Mouse (Mus musculus): Measurements from ENCODE around the gene 2010109A12Rik. TPM values are rescaled to one million over a fixed set of nuclear protein-coding genes. Genes with fewer than 3 reads are reported as not detected.

2010109A12Rik gene
- total and polyA plus RNA-seq, 2 experiments from 2014 or later: 0.71 TPM; not detected in 1

DNA sequence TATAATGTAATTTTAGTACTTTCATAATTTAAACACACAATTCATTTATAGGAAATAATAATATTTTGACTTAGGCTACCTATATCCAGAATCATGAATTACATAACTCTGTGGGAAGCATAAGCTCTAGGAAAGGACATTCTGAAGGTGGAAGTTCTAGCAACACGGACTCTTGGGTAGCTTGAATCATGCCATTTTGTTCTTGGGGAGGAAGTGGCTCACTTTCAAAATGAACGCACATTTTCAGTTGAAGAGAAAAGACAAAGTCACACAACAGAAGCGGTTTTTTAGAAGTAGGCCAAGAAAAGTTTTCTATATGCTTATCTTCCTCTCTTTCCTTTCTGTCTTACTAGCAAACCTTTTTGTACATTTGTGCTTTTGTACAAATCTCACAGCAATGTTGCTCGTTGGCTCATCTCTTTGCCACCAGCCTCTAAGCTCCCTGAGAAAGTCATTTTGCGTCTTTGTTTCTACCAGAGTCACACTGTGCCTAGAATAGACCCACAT, 49.5 kb downstream of the 2010109A12Rik start:
- H3K4me2 ChIP-seq (ENCODE audit: low read depth, low read length): no peak overlapping the region
- no peak for ATAC-seq
- no peak for DNase-seq (ENCODE audit: low spot score)
- H3K27ac ChIP-seq: no peak overlapping the region
- no peaks in the 10 kb centered on the region for H3K4me1 ChIP-seq (ENCODE audit: insufficient read depth, low read length)
- H3K9me3 ChIP-seq (ENCODE audit: low read length): no peaks in the 10 kb centered on the region
- no peak for TF ChIP-seq CTCF (IDR thresholded peaks at IDR 0.05; ENCODE audit: low read depth)
- H3K4me3 ChIP-seq (ENCODE audit: low read length): no peak overlapping the region
- 82% methylated on average over 5 of the region's 5 CpGs for WGBS
- no peak overlapping the region for H3K9ac ChIP-seq (replicated peaks; ENCODE audit: low read length)
- no peaks in the 10 kb centered on the region for H3K27me3 ChIP-seq (ENCODE audit: insufficient read depth, low read length)
- no peaks in the 10 kb centered on the region for H3K36me3 ChIP-seq (ENCODE audit: insufficient read depth, low read length)

DNA sequence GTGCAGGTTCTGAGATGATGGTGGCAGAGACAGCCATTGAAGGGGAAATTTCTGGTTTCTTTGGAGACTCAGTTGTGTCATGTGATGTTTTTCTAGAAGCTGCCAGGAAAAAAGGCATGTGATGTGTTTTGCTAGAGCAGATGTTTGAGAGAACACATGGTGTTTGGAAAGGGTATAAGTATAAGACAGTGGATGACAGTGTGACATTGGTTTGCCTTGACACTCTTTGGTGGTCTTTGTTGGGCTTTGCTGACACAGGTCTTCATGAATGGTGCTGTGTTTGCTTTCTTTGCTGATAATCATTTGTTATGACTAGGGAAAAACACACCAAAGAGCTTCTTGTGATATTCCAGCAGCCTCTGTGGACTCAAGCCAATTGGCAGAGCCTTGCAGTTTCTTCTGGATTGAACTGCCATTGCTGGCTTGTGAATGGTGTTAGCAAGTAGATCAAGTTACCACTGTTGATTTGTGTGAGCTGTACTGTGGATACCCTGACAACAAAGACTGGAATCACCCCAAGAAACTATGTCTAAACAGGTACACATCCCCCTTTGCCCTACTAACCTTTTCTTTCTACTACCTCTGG, 50.6 kb downstream of the 2010109A12Rik start:
- Histone ChIP-seq H3K9me3 (ENCODE audit: low read length) (no peaks in the 10 kb centered on the region), H3K9ac (replicated peaks; ENCODE audit: low read length) (no peak overlapping the region), H3K4me1 (ENCODE audit: insufficient read depth, low read length) (no peaks in the 10 kb centered on the region), H3K4me3 (ENCODE audit: low read length) (no peak overlapping the region), H3K27ac (no peak overlapping the region), H3K36me3 (ENCODE audit: insufficient read depth, low read length) (no peaks in the 10 kb centered on the region), H3K4me2 (ENCODE audit: low read depth, low read length) (no peak overlapping the region), H3K27me3 (ENCODE audit: insufficient read depth, low read length) (no peaks in the 10 kb centered on the region)
- DNase-seq (ENCODE audit: low spot score) (no peak), ATAC-seq (no peak)
- TF ChIP-seq CTCF (IDR thresholded peaks at IDR 0.05; ENCODE audit: low read depth): no peak

DNA sequence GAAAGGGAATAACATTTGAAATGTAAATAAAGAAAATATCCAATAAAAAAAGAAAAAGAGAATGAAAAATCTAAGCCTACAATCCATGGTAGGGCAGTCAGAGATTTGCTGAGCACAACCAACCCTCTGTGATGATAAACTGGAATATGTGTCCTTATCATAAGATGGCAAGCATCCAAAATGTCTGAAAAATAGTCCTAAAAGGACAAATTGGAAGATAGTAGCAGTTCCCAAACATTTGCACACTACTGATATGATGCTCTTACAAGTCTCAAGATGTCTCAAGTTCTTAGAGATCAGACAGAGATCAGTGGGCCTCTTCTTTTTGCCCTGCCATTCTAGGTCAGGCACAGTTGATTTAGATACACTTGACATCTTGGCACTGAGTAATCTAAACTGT, 53.0 kb downstream of the 2010109A12Rik start:
- TF ChIP-seq CTCF (IDR thresholded peaks at IDR 0.05; ENCODE audit: low read depth): no peak
- Histone ChIP-seq H3K4me2 (ENCODE audit: low read depth, low read length) (no peak overlapping the region), H3K9ac (replicated peaks; ENCODE audit: low read length) (no peak overlapping the region), H3K4me3 (ENCODE audit: low read length) (no peak overlapping the region), H3K27me3 (ENCODE audit: insufficient read depth, low read length) (no peaks in the 10 kb centered on the region), H3K36me3 (ENCODE audit: insufficient read depth, low read length) (no peaks in the 10 kb centered on the region), H3K27ac (no peak overlapping the region), H3K9me3 (ENCODE audit: low read length) (no peaks in the 10 kb centered on the region), H3K4me1 (ENCODE audit: insufficient read depth, low read length) (no peaks in the 10 kb centered on the region)
- no peak for ATAC-seq
- DNase-seq (ENCODE audit: low spot score): no peak

- no peaks in the 10 kb centered on the region for H3K36me3 ChIP-seq (ENCODE audit: insufficient read depth, low read length)
- H3K27ac ChIP-seq: no peak overlapping the region
- H3K4me2 ChIP-seq (ENCODE audit: low read depth, low read length): no peak overlapping the region
- no peaks in the 10 kb centered on the region for H3K9me3 ChIP-seq (ENCODE audit: low read length)
- no peak overlapping the region for H3K9ac ChIP-seq (replicated peaks; ENCODE audit: low read length)
- no peaks in the 10 kb centered on the region for H3K4me1 ChIP-seq (ENCODE audit: insufficient read depth, low read length)
- 55% methylated on average over 3 of the region's 3 CpGs for WGBS
- no peak for ATAC-seq
- no peak for TF ChIP-seq CTCF (IDR thresholded peaks at IDR 0.05; ENCODE audit: low read depth)
- DNase-seq (ENCODE audit: low spot score): no peak
- no peak overlapping the region for H3K4me3 ChIP-seq (ENCODE audit: low read length)
- H3K27me3 ChIP-seq (ENCODE audit: insufficient read depth, low read length): no peaks in the 10 kb centered on the region
These were observed 54.7 kb downstream of the 2010109A12Rik start for GRCm38 (mm10) chr5:93260983-93261382.

- no peak overlapping the region for H3K4me3 ChIP-seq (ENCODE audit: low read length)
- ATAC-seq: no peak
- 78% methylated on average over 2 of the region's 2 CpGs for WGBS
- H3K27me3 ChIP-seq (ENCODE audit: insufficient read depth, low read length): no peaks in the 10 kb centered on the region
- H3K9me3 ChIP-seq (ENCODE audit: low read length): no peaks in the 10 kb centered on the region
- H3K27ac ChIP-seq: no peak overlapping the region
- TF ChIP-seq CTCF (IDR thresholded peaks at IDR 0.05; ENCODE audit: low read depth): no peak
- no peak for DNase-seq (ENCODE audit: low spot score)
- H3K4me1 ChIP-seq (ENCODE audit: insufficient read depth, low read length): no peaks in the 10 kb centered on the region
- H3K36me3 ChIP-seq (ENCODE audit: insufficient read depth, low read length): no peaks in the 10 kb centered on the region
- H3K9ac ChIP-seq (replicated peaks; ENCODE audit: low read length): no peak overlapping the region
- H3K4me2 ChIP-seq (ENCODE audit: low read depth, low read length): no peak overlapping the region
These were observed 56.4 kb downstream of the 2010109A12Rik start for GRCm38 (mm10) chr5:93262751-93263150.

Other genes with a start within 250 kb of the 2010109A12Rik start
- gene Sowahb, start 161.5 kb upstream of the 2010109A12Rik start, total RNA-seq (2014; rRNA removed): 0.10 and 0.25 TPM in 2 replicates
- 0.04 and 0.08 TPM in 2 replicates for gene Sowahb, start 161.5 kb upstream of the 2010109A12Rik start, polyA plus RNA-seq (2015; fragmentation: Nextera tagmentation; extraction: Ambion mirVana)
- 79.3 and 88.1 TPM in 2 replicates for gene Sept11, start 113.1 kb upstream of the 2010109A12Rik start, total RNA-seq (2014; rRNA removed)
- gene Sept11, start 113.1 kb upstream of the 2010109A12Rik start, polyA plus RNA-seq (2015; fragmentation: Nextera tagmentation; extraction: Ambion mirVana): 92.2 and 92.5 TPM in 2 replicates
- gene Ccni, start within 50 bp of the 2010109A12Rik start, total RNA-seq (2014; rRNA removed): 269 and 279 TPM in 2 replicates
- 116 and 122 TPM in 2 replicates for gene Ccni, start within 50 bp of the 2010109A12Rik start, polyA plus RNA-seq (2015; fragmentation: Nextera tagmentation; extraction: Ambion mirVana)
- gene Ccng2, start 60.7 kb downstream of the 2010109A12Rik start, total RNA-seq (2014; rRNA removed): 38.6 and 45.3 TPM in 2 replicates
- 32.5 and 33.2 TPM in 2 replicates for gene Ccng2, start 60.7 kb downstream of the 2010109A12Rik start, polyA plus RNA-seq (2015; fragmentation: Nextera tagmentation; extraction: Ambion mirVana)

Data from hindbrain, postnatal 0 days (tissue).